Mouse (Mus musculus): ENCODE measurements around the gene Vgf.

GRCm38 (mm10) chr5:137041442-137041841 is 15.2 kb downstream of the Vgf start:
- TF ChIP-seq CTCF (IDR thresholded peaks at IDR 0.05; ENCODE audit: low read depth) = no peak
- TF ChIP-seq EP300 (IDR thresholded peaks at IDR 0.05; ENCODE audit: low read depth) = no peak
